Mouse (Mus musculus) embryonic facial prominence, embryonic 10.5 days (tissue): ENCODE measurements around the gene Olfr1395. TPM values are rescaled to one million over a fixed set of nuclear protein-coding genes. Genes with fewer than 3 reads are reported as not detected.
"Not testable (repeated sequence)": the region's sequence is repeated elsewhere in the genome, so short reads cannot be mapped to it uniquely, and the experiment has no call there.

Source experiments
- DNase-seq: peaks from one replicate; pipeline ENCODE4 v3.0.0-alpha.2; 2017; ENCODE audit warnings: low spot score
- H3K27ac ChIP-seq: fragments of 300-500 bp; sonication (generic); replicated peaks from 2 replicates; pipeline ENCODE4 v1.5.1; 2016; ENCODE audit warnings: mild to moderate bottlenecking
- H3K27me3 ChIP-seq: fragments of 300-500 bp; sonication (generic); replicated peaks from 2 replicates; pipeline ENCODE4 v1.6.1; 2016; ENCODE audit warnings: low read depth, mild to moderate bottlenecking; ENCODE audit not compliant: poor library complexity, severe bottlenecking
- H3K36me3 ChIP-seq: fragments of 300-500 bp; sonication (generic); replicated peaks from 2 replicates; pipeline ENCODE4 v1.6.1; 2016; ENCODE audit warnings: mild to moderate bottlenecking, moderate library complexity
- H3K4me1 ChIP-seq: fragments of 300-500 bp; sonication (generic); 2 replicates; pipeline ENCODE4 v1.6.1; 2016
- H3K4me3 ChIP-seq: fragments of 300-500 bp; sonication (generic); 2 replicates; pipeline ENCODE4 v1.5.1; 2016; ENCODE audit warnings: mild to moderate bottlenecking, moderate library complexity
- H3K9me3 ChIP-seq: fragments of 300-500 bp; sonication (generic); 2 replicates; pipeline ENCODE4 v1.6.1; 2016; ENCODE audit warnings: mild to moderate bottlenecking
- WGBS: fragments of 180-500 bp; shearing (Covaris S2); methylation state at CpG from one replicate; pipeline ENCODE4 v1.1.7; 2016; 5-methylcytosine and 5-hydroxymethylcytosine counted together
- polyA plus RNA-seq: library from polyadenylated mRNA; unstranded; fragments of >200 nt; fragmentation: Nextera tagmentation; extraction: Ambion mirVana; gene quantifications from 2 replicates; pipeline ENCODE4 v1.2.1, GENCODE M21; 2016

Gene Olfr1395
- polyA plus RNA-seq, 1 experiment from 2014 or later, result not detected

DNA sequence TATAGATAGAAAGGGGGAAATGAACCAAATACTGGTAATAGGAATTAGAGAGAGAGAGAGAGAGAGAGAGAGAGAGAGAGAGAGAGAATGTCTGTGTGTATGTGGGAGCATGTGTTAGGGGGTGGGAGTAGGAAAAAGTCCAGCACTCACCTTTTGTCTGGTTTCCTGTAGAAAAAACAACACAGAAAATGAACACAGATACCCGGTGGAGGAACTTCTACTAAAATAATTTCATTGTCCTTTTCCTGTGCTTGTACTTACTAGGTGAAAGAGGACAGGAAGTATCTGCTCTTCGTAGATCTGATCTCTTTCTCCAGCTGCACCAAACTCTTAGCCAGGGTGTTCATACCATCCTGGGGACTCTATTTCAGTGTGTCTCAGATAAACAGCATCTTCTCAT lies 27.9 kb upstream of the Olfr1395 start:
- no peaks in the 10 kb centered on the region for H3K9me3 ChIP-seq
- 75% methylated on average over 2 of the region's 2 CpGs for WGBS
- no peak for DNase-seq
- H3K27me3 ChIP-seq, result no peaks in the 10 kb centered on the region
- H3K36me3 ChIP-seq, result no peaks in the 10 kb centered on the region
- no peak overlapping the region for H3K27ac ChIP-seq
- H3K4me3 ChIP-seq, result no peak overlapping the region
- no peaks in the 10 kb centered on the region for H3K4me1 ChIP-seq

- Histone ChIP-seq H3K36me3 (no peaks in the 10 kb centered on the region), H3K4me3 (no peak within 1 kb of the TSS), H3K9me3 (no peaks in the 10 kb centered on the region), H3K4me1 (no peaks in the 10 kb centered on the region), H3K27ac (no peak within 1 kb of the TSS), H3K27me3 (no peaks in the 10 kb centered on the region)
- DNase-seq, result no peak
These were observed 27.3 kb upstream of the Olfr1395 start, which contains the start of gene Olfr1396 for GRCm38 (mm10) chr11:49114774-49115173. Olfr1396 (minus strand) TSS chr11:49114874.

DNA sequence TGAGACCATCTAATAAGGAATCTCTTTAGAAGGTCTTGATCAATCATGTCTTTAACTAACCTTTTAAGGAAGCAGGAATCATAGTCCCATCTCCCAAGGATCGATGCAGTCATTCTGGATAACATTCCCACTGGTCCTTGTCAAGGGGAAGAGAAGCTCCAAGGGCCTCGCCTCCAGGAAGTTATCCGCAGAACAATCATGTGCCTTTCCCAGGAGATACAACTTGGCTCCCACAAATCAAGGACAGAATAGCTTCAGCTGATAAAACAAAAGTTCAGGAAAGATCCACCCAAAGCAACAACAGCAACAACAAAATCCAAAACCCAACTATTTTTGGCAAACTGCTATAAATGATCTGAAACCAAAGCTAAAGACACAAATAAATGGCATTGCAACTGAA lies 22.4 kb upstream of the Olfr1395 start:
- Histone ChIP-seq H3K4me1 (no peaks in the 10 kb centered on the region), H3K9me3 (no peaks in the 10 kb centered on the region), H3K27ac (no peak overlapping the region), H3K27me3 (no peaks in the 10 kb centered on the region), H3K36me3 (no peaks in the 10 kb centered on the region), H3K4me3 (no peak overlapping the region)
- WGBS, result 90% methylated on average over 3 of the region's 3 CpGs
- no peak for DNase-seq

DNA sequence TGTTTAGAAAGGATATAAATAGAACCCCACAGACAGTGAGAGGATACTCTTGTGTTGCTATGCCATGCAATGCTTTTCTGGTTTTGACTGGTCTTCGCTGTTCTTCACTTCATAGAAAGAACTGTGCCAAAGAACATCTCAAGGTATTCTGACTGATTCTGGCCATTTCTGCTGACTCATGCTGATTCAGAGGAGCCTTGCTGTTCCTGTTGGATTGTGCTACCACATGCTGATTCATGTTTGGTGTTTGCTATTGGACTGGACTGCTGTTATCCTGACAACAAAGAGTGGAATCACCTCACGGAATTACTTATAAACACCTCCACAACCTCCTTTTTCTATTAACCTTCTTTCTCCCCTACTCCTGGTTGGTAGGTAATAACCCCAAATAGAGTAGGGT lies 17.9 kb upstream of the Olfr1395 start:
- 86% methylated on average over 2 of the region's 2 CpGs for WGBS
- H3K36me3 ChIP-seq, result no peaks in the 10 kb centered on the region
- H3K4me3 ChIP-seq, result no peak overlapping the region
- H3K4me1 ChIP-seq, result no peaks in the 10 kb centered on the region
- no peaks in the 10 kb centered on the region for H3K27me3 ChIP-seq
- no peak overlapping the region for H3K27ac ChIP-seq
- no peak for DNase-seq
- H3K9me3 ChIP-seq, result no peaks in the 10 kb centered on the region

DNA sequence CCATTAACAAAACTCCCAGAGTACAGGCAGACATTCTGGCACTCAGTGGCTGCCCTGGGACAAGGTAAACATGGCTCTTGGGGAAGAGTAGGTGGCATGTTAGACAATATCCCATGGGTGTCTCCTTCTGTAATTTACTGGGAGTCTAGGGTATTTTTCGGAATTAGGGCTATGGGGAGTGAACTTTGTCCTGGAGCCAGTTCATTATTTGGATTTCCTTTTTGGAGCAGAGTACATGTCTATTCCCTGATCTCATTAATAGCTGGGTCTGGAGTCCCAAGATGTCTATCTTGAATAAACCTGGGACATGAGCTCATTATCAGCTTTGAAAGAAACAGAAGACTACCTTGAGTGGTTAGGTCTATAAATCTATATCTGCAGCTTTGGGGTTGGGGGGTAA lies 12.0 kb downstream of the Olfr1395 start, which contains the start of gene Olfr1394:
TSS of gene Olfr1394 (plus strand) at position 301 of the 400 bp plus-strand sequence.
- DNase-seq, result no peak
- no peaks in the 10 kb centered on the region for H3K4me1 ChIP-seq
- no peak within 1 kb of the TSS for H3K27ac ChIP-seq
- WGBS, result 83% methylated on average over 1 of the region's 1 CpGs
- H3K36me3 ChIP-seq, result no peaks in the 10 kb centered on the region
- H3K9me3 ChIP-seq, result no peaks in the 10 kb centered on the region
- H3K27me3 ChIP-seq, result no peaks in the 10 kb centered on the region
- H3K4me3 ChIP-seq, result no peak within 1 kb of the TSS

DNA sequence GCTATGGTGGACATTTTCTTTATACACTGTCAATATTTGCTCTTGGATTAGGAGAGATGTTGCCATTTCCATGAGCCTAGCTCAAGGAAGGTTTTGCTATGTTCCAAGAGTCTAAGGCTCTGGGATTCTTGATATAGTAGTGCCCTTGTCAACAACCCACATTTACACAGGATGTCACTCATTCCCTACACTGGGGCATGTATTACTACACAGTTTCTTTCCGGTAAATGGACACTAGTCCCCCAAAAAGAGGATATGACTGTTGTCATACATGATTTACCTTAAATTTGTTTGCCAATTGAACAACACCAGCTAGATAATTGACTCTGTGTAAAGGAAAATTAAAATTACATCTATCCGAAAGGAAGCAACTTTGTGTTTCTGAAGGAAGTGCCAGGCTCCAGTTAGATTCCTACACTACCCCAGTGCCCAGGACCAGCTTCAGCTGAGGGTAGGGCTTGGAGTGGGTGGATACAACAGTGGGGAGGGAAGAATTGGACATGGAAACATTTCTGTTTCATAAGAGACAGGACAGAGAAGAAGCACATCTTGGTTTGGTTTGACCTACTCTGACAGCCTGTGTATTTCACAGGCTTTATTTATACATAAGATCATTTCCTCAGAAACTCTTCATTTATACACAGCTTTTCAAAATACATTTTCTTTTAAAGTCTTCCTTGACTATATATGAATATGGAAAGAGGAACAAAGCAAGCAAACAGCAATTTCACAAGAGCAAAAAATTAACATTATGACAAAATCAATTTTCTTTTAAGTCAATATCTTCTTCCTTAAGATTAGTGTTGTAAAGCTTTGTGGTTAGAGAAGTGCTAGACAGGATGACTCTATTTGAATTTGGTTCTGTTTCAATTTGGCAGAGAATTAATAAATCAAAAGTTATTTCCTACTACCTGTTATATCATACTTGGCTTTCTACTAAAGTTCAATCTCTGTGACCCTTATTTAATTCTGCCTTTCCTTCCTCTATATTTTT lies 15.0 kb downstream of the Olfr1395 start:
- no peaks in the 10 kb centered on the region for H3K9me3 ChIP-seq
- H3K27me3 ChIP-seq, result no peaks in the 10 kb centered on the region
- no peak for DNase-seq
- H3K4me3 ChIP-seq, result no peak overlapping the region
- no peaks in the 10 kb centered on the region for H3K4me1 ChIP-seq
- 83% methylated on average over 2 of the region's 2 CpGs for WGBS
- H3K27ac ChIP-seq, result no peak overlapping the region
- H3K36me3 ChIP-seq, result no peaks in the 10 kb centered on the region

GRCm38 (mm10) chr11:49168839-49169611 lies 27.0 kb downstream of the Olfr1395 start:
- H3K36me3 ChIP-seq, result no peaks in the 10 kb centered on the region
- H3K27me3 ChIP-seq, result peaks cover 30% of the 10 kb centered on the region
- no peak overlapping the region; the same call in 1 of the 2 replicates for H3K27ac ChIP-seq
- peaks cover 8% of the 10 kb centered on the region for H3K4me1 ChIP-seq
- WGBS, result 5% methylated on average over 50 of the region's 50 CpGs
- peak; percentile 59 for DNase-seq
- peaks cover 11% of the 10 kb centered on the region; the same call in 1 of the 2 replicates for H3K9me3 ChIP-seq
- peak overlapping the region; percentile 56 for H3K4me3 ChIP-seq

DNA sequence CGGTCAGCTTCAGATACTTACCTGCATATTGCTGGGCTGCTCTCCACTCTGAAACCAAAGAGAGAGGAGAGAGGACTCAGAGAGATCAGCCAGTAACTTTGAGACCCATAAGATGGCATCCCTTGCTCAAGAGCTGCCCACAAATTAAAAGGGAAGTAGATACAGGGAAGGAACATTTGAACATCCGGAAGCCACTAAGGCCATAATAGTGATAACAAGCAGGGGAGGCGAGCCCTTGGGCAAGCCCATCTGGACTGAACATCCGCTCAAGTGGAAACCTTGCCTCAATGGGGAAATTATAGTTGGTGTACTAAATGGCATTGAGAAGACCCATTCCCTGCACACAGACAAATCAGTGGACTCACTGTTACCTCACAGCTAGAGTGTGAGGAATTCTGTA lies 28.5 kb downstream of the Olfr1395 start:
- WGBS, result 90% methylated on average over 4 of the region's 4 CpGs
- no peak overlapping the region for H3K4me3 ChIP-seq

GRCm38 (mm10) chr11:49175345-49175744 lies 33.3 kb downstream of the Olfr1395 start:
- Histone ChIP-seq H3K9me3 (no peaks in the 10 kb centered on the region), H3K4me3 (no peak overlapping the region), H3K4me1 (peaks cover 4% of the 10 kb centered on the region; the same call in 1 of the 2 replicates), H3K36me3 (no peaks in the 10 kb centered on the region), H3K27ac (no peak overlapping the region), H3K27me3 (peaks cover 8% of the 10 kb centered on the region)
- DNase-seq, result no peak
- 94% methylated on average over 8 of the region's 8 CpGs for WGBS

More for the DNA sequence above, 28.5 kb downstream of the Olfr1395 start:
- Histone ChIP-seq H3K27me3 (peaks cover 30% of the 10 kb centered on the region), H3K4me1 (peaks cover 13% of the 10 kb centered on the region), H3K36me3 (no peaks in the 10 kb centered on the region), H3K27ac (no peak overlapping the region), H3K9me3 (peaks cover 11% of the 10 kb centered on the region; the same call in 1 of the 2 replicates)
- no peak for DNase-seq

- not testable (repeated sequence) for H3K27ac ChIP-seq, H3K9me3 ChIP-seq, H3K36me3 ChIP-seq, H3K27me3 ChIP-seq, DNase-seq, H3K4me1 ChIP-seq, H3K4me3 ChIP-seq
- WGBS, result 84% methylated on average over 4 of the region's 4 CpGs
These were observed 34.1 kb downstream of the Olfr1395 start for GRCm38 (mm10) chr11:49176047-49176779.

DNA sequence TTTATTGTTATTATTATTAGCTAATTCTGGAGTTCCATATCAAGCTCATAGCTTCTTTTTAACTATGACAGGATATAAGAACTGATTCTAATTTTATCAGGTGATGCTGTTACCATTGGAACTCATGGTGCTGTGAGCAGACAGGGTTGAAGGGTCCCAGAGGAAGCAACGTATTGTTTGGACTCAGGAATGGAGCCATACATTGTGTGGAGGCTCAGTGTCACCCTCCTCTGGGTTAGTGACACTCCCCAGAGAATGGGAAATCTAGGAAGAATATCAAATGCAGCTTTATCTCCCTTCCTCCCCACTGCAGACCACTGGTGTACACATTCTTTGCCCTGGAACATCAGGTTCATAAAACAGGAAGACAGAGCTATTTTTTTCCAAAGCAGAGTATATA lies 41.1 kb downstream of the Olfr1395 start:
- Histone ChIP-seq H3K9me3 (no peaks in the 10 kb centered on the region), H3K27ac (no peak overlapping the region), H3K4me1 (no peaks in the 10 kb centered on the region), H3K36me3 (no peaks in the 10 kb centered on the region), H3K27me3 (no peaks in the 10 kb centered on the region), H3K4me3 (no peak overlapping the region)
- WGBS, result 78% methylated on average over 1 of the region's 1 CpGs
- DNase-seq, result no peak

- 84% methylated on average over 6 of the region's 6 CpGs for WGBS
- DNase-seq, result no peak
- H3K27me3 ChIP-seq, result no peaks in the 10 kb centered on the region
These were observed 44.4 kb downstream of the Olfr1395 start for GRCm38 (mm10) chr11:49186452-49186851.

More at GRCm38 (mm10) chr11:49186452-49186851, 44.4 kb downstream of the Olfr1395 start:
- Histone ChIP-seq H3K4me3 (no peak overlapping the region), H3K36me3 (no peaks in the 10 kb centered on the region), H3K9me3 (no peaks in the 10 kb centered on the region), H3K4me1 (no peaks in the 10 kb centered on the region), H3K27ac (no peak overlapping the region)
